Mouse (Mus musculus): ENCODE measurements around the gene Kng1. TPM values are rescaled to one million over a fixed set of nuclear protein-coding genes. Genes with fewer than 3 reads are reported as not detected.
"Not testable (repeated sequence)": the region's sequence is repeated elsewhere in the genome, so short reads cannot be mapped to it uniquely, and the experiment has no call there.

Kng1 gene
- polyA plus RNA-seq, 1 experiment from 2014 or later = not detected

DNA sequence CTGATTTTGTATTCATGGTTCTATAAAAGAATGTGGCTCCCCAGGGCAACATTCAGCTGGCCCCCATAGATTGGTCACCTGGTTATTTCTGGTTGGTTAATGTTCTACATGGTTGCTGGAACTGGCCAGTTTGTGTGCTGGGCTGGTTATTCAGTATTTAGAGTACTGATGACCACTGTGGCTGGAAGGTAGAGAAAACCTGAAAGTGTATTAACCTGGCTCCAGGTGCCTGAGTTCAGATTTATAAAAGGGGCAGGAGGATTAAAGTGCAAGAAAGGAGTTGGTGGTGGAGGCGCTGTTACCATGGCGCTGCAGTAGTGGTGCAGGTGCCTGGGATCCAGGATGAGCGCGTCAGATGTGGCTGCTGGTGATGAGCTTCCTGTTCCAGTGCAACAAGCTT, 24.0 kb upstream of the Kng1 start:
- Histone ChIP-seq H3K4me3 (replicated peaks; ENCODE audit: low read length) (no peak overlapping the region), H3K36me3 (replicated peaks; ENCODE audit: control insufficient read depth, insufficient read depth) (no peaks in the 10 kb centered on the region), H3K4me1 (replicated peaks; ENCODE audit: control insufficient read depth, insufficient read depth, low read length) (no peaks in the 10 kb centered on the region), H3K27me3 (ENCODE audit: control insufficient read depth, insufficient read depth, low read length) (no peaks in the 10 kb centered on the region), H3K9ac (no peak overlapping the region), H3K27ac (no peak overlapping the region), H3K9me3 (ENCODE audit: control insufficient read depth, low read length) (no peaks in the 10 kb centered on the region), H3K4me2 (replicated peaks) (no peak overlapping the region)
- 97% methylated on average over 4 of the region's 4 CpGs for WGBS
- DNase-seq (ENCODE audit: low spot score) (no peak), ATAC-seq (ENCODE audit: low FRiP score) (no peak)

GRCm38 (mm10) chr16:23037744-23038143, 19.9 kb upstream of the Kng1 start:
- Histone ChIP-seq H3K27me3 (ENCODE audit: control insufficient read depth, insufficient read depth, low read length) (no peaks in the 10 kb centered on the region), H3K9me3 (ENCODE audit: control insufficient read depth, low read length) (no peaks in the 10 kb centered on the region), H3K4me3 (replicated peaks; ENCODE audit: low read length) (no peak overlapping the region), H3K4me1 (replicated peaks; ENCODE audit: control insufficient read depth, insufficient read depth, low read length) (no peaks in the 10 kb centered on the region), H3K4me2 (replicated peaks) (no peak overlapping the region), H3K9ac (no peak overlapping the region), H3K27ac (no peak overlapping the region), H3K36me3 (replicated peaks; ENCODE audit: control insufficient read depth, insufficient read depth) (no peaks in the 10 kb centered on the region)
- WGBS = 88% methylated on average over 7 of the region's 7 CpGs
- ATAC-seq (ENCODE audit: low FRiP score) (no peak), DNase-seq (ENCODE audit: low spot score) (no peak)

GRCm38 (mm10) chr16:23039281-23039680, 18.4 kb upstream of the Kng1 start:
- ATAC-seq (ENCODE audit: low FRiP score) (no peak), DNase-seq (ENCODE audit: low spot score) (no peak)
- Histone ChIP-seq H3K4me3 (replicated peaks; ENCODE audit: low read length) (no peak overlapping the region), H3K36me3 (replicated peaks; ENCODE audit: control insufficient read depth, insufficient read depth) (no peaks in the 10 kb centered on the region), H3K4me1 (replicated peaks; ENCODE audit: control insufficient read depth, insufficient read depth, low read length) (no peaks in the 10 kb centered on the region), H3K27me3 (ENCODE audit: control insufficient read depth, insufficient read depth, low read length) (no peaks in the 10 kb centered on the region), H3K9me3 (ENCODE audit: control insufficient read depth, low read length) (no peaks in the 10 kb centered on the region), H3K4me2 (replicated peaks) (no peak overlapping the region), H3K27ac (no peak overlapping the region), H3K9ac (no peak overlapping the region)
- 93% methylated on average over 4 of the region's 4 CpGs for WGBS

- WGBS = 79% methylated on average over 4 of the region's 4 CpGs
- DNase-seq (ENCODE audit: low spot score) (no peak), ATAC-seq (ENCODE audit: low FRiP score) (no peak)
- H3K4me1 ChIP-seq (replicated peaks; ENCODE audit: control insufficient read depth, insufficient read depth, low read length) = no peaks in the 10 kb centered on the region
- H3K4me2 ChIP-seq (replicated peaks) = no peak overlapping the region
- no peaks in the 10 kb centered on the region for H3K9me3 ChIP-seq (ENCODE audit: control insufficient read depth, low read length)
- no peak overlapping the region for H3K9ac ChIP-seq
- no peak overlapping the region for H3K27ac ChIP-seq
- H3K27me3 ChIP-seq (ENCODE audit: control insufficient read depth, insufficient read depth, low read length) = no peaks in the 10 kb centered on the region
- H3K36me3 ChIP-seq (replicated peaks; ENCODE audit: control insufficient read depth, insufficient read depth) = no peaks in the 10 kb centered on the region
- no peak overlapping the region for H3K4me3 ChIP-seq (replicated peaks; ENCODE audit: low read length)
These were observed 16.8 kb upstream of the Kng1 start for GRCm38 (mm10) chr16:23040876-23041275.

DNA sequence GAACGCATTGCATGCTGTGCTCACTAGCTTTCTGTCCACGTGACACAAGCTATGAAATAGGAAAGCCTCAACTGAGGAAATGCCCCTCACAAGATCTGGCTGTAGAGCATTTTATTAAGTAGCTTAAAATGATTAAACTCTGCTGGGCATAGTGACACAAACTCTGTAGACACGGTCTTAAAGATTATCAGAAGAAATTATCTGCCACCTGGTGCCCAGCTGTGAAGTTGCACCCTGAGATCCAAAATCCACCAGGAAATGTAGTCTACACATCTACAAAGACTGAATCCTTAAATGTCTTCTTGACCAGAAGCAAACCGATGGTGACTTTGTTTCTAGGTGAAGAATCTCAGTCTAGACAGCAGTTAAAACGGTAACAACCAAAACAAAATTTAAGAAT, 11.3 kb upstream of the Kng1 start:
- no peaks in the 10 kb centered on the region for H3K4me1 ChIP-seq (replicated peaks; ENCODE audit: control insufficient read depth, insufficient read depth, low read length)
- no peaks in the 10 kb centered on the region for H3K9me3 ChIP-seq (ENCODE audit: control insufficient read depth, low read length)
- DNase-seq (ENCODE audit: low spot score) = peak; percentile 36
- H3K9ac ChIP-seq = no peak overlapping the region
- H3K4me2 ChIP-seq (replicated peaks) = no peak overlapping the region
- H3K36me3 ChIP-seq (replicated peaks; ENCODE audit: control insufficient read depth, insufficient read depth) = no peaks in the 10 kb centered on the region
- no peaks in the 10 kb centered on the region for H3K27me3 ChIP-seq (ENCODE audit: control insufficient read depth, insufficient read depth, low read length)
- no peak overlapping the region for H3K4me3 ChIP-seq (replicated peaks; ENCODE audit: low read length)
- no peak overlapping the region for H3K27ac ChIP-seq
- 70% methylated on average over 5 of the region's 5 CpGs for WGBS
- no peak; the same call in 1 of the 2 replicates for ATAC-seq (ENCODE audit: low FRiP score)

- H3K27me3 ChIP-seq (ENCODE audit: control insufficient read depth, insufficient read depth, low read length); H3K4me1 ChIP-seq (replicated peaks; ENCODE audit: control insufficient read depth, insufficient read depth, low read length); H3K4me2 ChIP-seq (replicated peaks); H3K9me3 ChIP-seq (ENCODE audit: control insufficient read depth, low read length); H3K4me3 ChIP-seq (replicated peaks; ENCODE audit: low read length); H3K27ac ChIP-seq; ATAC-seq (ENCODE audit: low FRiP score); H3K9ac ChIP-seq; DNase-seq (ENCODE audit: low spot score); H3K36me3 ChIP-seq (replicated peaks; ENCODE audit: control insufficient read depth, insufficient read depth): not testable (repeated sequence)
- 73% methylated on average over 4 of the region's 4 CpGs for WGBS
These were observed 2.0 kb downstream of the Kng1 start for GRCm38 (mm10) chr16:23059630-23060029.

- H3K4me3 ChIP-seq (replicated peaks; ENCODE audit: low read length); H3K36me3 ChIP-seq (replicated peaks; ENCODE audit: control insufficient read depth, insufficient read depth); H3K9me3 ChIP-seq (ENCODE audit: control insufficient read depth, low read length); H3K4me1 ChIP-seq (replicated peaks; ENCODE audit: control insufficient read depth, insufficient read depth, low read length); H3K9ac ChIP-seq; DNase-seq (ENCODE audit: low spot score); H3K27me3 ChIP-seq (ENCODE audit: control insufficient read depth, insufficient read depth, low read length); ATAC-seq (ENCODE audit: low FRiP score); H3K27ac ChIP-seq; H3K4me2 ChIP-seq (replicated peaks): not testable (repeated sequence)
- WGBS = 75% methylated on average over 5 of the region's 5 CpGs
These were observed 3.2 kb downstream of the Kng1 start for GRCm38 (mm10) chr16:23060781-23061325.

DNA sequence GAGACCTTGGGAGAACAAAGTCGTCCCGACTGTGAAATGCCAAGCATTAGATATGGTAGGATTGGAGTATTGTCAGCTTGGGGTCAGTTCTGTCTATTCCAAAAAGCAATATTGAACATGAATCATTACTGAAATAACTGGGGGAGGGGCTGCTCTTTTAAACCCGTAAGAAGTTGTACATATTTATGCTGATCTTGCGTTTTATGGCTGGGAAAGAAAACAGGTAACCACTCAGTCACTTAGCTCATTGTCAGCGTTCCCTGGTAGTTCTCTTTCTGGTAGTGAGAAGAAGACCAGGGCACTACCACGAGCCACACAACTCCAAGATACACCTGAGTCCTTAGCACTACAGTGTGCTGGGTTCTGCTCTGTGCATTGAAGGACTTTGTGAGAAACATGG, 19.9 kb downstream of the Kng1 start:
- not testable (repeated sequence) for H3K36me3 ChIP-seq (replicated peaks; ENCODE audit: control insufficient read depth, insufficient read depth); H3K4me2 ChIP-seq (replicated peaks); H3K4me1 ChIP-seq (replicated peaks; ENCODE audit: control insufficient read depth, insufficient read depth, low read length); H3K27me3 ChIP-seq (ENCODE audit: control insufficient read depth, insufficient read depth, low read length); H3K27ac ChIP-seq; H3K4me3 ChIP-seq (replicated peaks; ENCODE audit: low read length); H3K9me3 ChIP-seq (ENCODE audit: control insufficient read depth, low read length); ATAC-seq (ENCODE audit: low FRiP score); DNase-seq (ENCODE audit: low spot score); H3K9ac ChIP-seq
- 84% methylated on average over 6 of the region's 6 CpGs for WGBS

GRCm38 (mm10) chr16:23087159-23087558, 29.5 kb downstream of the Kng1 start:
- H3K4me3 ChIP-seq (replicated peaks; ENCODE audit: low read length); H3K9me3 ChIP-seq (ENCODE audit: control insufficient read depth, low read length); H3K4me2 ChIP-seq (replicated peaks); H3K4me1 ChIP-seq (replicated peaks; ENCODE audit: control insufficient read depth, insufficient read depth, low read length); H3K27ac ChIP-seq; DNase-seq (ENCODE audit: low spot score); H3K9ac ChIP-seq; ATAC-seq (ENCODE audit: low FRiP score); H3K36me3 ChIP-seq (replicated peaks; ENCODE audit: control insufficient read depth, insufficient read depth); H3K27me3 ChIP-seq (ENCODE audit: control insufficient read depth, insufficient read depth, low read length): not testable (repeated sequence)
- WGBS = 76% methylated on average over 8 of the region's 8 CpGs

DNA sequence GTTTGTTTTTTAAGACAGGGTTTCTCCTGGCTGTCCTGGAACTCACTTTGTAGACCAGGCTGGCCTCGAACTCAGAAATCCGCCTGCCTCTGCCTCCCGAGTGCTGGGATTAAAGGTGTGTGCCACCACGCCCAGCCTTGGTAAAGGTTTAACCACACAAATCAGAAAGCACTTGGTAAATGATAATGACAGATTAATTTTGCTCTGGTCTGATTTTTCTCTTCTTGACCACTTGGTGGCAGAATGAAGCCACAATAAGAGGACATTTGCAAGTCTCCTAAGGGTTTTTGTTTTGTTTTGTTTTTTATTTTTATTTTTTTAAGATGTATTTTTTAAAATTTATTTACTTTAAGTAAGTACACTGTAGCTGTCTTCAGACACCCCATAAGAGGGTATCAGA, 30.0 kb downstream of the Kng1 start:
- not testable (repeated sequence) for ATAC-seq (ENCODE audit: low FRiP score); H3K27me3 ChIP-seq (ENCODE audit: control insufficient read depth, insufficient read depth, low read length); H3K27ac ChIP-seq; H3K9me3 ChIP-seq (ENCODE audit: control insufficient read depth, low read length); H3K4me3 ChIP-seq (replicated peaks; ENCODE audit: low read length); H3K4me2 ChIP-seq (replicated peaks); H3K36me3 ChIP-seq (replicated peaks; ENCODE audit: control insufficient read depth, insufficient read depth); H3K9ac ChIP-seq; H3K4me1 ChIP-seq (replicated peaks; ENCODE audit: control insufficient read depth, insufficient read depth, low read length)
- DNase-seq (ENCODE audit: low spot score) = peak; percentile 42
- WGBS = 53% methylated on average over 4 of the region's 4 CpGs
